Mouse (Mus musculus) left cerebral cortex, adult 18-20 months (tissue): ENCODE measurements at regions not wholly inside any gene's neighbourhood (a gene's known extent, or its start where the extent isn't known, plus 50 kb on each side); places are given as distances from the start of the nearest gene placed in this dataset.

Experiments used
- DNase-seq, 2 experiments: peaks; one replicate each; pipeline ENCODE4 v3.0.0; 2021 to 2022; ENCODE audit warnings: low spot score in 2 of 2, mixed read lengths in 1 of 2

DNA sequence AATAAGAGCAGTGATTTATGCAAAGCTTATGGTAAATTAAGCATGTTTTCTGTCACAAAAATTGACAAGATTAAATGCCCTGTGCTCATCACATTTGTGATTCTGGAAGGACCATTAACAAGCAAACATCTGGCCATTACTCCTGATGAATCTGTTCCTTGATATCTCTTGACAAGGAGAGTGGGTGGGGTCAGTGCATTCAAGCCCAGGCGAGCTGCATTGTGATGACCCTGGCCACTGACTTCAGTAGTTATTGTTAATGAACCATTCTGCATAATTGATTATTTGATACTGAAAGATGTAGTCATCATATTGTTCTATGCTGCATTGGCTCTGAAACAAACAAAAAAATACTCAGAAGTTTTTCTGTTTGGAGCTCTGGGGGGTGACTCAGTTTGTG lies 115.4 kb upstream of the Prmt6 start:
- no peak for DNase-seq

DNA sequence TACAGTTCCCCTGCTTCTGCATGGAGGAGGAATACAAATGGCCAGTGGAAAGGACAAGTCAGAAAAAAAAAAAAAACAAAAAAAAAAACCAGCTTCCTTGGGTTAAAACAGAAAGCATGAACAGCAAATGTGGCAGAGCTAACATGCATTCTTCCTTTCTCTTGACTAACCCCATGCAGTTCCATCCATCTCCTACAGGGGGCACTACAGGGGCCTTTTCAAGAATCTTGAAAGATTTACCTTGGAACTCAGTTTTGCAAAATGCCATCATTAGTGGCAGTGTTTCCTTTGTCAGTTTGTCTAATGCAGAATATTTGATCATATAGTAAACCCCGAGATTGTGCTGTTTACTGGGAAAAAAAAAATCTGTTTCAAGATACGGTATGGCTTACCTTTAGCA lies 111.1 kb upstream of the Prmt6 start:
- DNase-seq, result no peak

DNA sequence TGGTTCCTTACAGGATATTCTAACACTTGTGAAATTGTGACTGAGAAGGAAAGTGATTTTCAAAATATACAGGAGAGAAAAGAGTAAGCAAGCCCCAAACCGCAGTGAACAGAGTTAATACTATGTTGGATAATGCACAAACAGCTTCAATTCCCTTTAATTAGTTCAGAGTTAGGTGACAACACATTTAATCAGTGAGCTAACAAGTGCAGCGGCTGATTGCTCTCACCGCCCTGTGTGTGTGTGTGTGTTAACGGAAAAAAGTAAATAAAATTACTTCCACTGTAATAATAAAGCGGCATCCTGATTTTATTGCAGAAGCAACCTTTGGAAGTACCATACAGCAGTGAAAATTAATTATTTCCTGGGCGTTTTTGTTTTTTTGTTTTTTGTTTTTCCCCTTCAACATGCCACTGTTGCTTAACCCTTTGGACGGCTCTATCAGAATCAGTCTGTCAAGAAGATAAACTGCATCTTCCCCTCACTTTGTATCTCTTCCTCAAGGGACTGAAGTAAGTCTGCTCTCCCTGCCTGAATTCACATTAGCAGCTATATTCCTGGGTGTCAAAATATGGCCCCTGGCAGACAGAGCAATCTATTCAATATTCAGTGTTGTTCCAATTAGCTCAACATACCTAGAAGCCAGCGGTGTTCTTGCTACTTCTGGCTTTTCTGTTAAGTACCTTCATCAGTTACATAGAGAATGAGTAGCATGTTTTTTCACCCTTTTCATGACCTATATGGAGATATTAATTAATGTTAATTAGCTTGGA lies 106.2 kb upstream of the Prmt6 start:
- no peak for DNase-seq

DNA sequence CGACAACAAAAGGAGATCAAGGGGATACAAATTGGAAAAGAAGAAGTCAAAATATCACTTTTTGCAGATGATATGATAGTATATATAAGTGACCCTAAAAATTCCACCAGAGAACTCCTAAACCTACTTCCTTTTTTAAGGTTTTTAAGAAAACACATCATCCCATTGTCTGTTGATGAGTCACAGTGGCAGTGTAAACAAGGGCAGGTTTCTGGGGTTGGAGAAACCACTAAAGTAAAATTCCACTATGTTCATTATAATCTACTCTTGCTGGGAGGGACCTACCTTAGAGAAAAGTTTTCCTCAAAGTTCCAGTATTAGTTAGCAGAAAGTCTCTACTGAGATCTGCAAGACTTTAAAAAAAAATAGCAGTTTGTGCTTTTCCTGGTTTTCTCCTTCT lies 102.9 kb upstream of the Prmt6 start:
- no peak for DNase-seq

DNA sequence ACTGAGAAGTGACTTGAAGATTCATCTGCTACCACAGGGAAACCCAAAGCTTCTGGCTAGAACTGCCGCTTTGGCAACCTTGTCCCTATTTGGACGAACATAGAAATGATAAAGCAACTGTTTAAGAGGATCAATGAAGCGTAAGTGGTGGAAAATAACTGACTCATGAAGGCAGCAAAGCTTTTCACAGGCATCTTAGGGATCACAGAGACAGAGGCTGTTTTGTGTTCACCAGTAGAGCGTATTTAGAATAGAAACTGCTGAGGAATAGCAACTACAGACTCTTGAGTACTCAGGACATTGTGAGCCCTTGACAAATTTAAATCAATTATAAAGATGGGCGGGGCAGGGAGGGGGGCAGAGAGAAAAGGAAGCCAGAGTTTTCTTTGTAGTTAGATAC lies 99.3 kb upstream of the Prmt6 start:
- DNase-seq, result no peak

DNA sequence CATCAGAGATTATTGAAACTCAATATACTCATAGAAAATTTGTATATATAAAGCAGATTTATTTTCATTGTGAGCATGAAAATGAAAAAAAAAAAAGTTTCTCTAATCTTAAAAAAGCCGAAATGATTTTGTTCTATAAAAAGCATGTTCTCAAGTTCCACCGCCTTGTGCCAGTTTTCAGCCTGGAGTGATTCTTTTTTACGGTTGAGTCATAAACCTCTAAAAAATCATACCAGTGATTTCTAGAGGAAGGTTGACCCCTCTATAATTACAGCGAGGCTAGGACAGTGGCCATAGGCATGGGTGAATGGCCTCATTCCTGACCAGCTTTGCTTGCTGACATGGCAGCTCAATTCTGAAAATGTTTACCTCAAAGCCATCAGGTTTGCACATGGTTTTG lies 98.6 kb upstream of the Prmt6 start:
- DNase-seq, result peak in 1 of 2 experiments; percentile 12

DNA sequence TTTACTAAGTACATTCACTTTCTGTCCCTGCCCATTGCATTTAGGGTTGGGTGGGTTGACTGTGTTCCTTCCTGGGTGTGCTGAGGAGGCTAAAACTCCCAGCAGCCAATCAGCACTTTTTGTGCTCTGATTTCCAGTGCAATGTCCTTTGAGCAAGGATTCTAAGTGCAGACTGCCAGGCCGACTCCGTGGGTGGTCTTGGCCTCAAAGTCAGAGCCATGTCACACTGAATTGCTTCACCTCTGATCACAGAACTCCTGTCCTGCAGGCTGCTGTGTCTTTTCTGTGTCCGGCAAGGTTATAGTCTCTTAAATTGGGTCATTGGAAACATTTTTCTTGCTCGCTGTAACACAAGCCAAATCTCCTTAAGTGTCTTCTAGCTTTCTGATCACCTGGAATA lies 94.0 kb upstream of the Prmt6 start:
- DNase-seq, result no peak

DNA sequence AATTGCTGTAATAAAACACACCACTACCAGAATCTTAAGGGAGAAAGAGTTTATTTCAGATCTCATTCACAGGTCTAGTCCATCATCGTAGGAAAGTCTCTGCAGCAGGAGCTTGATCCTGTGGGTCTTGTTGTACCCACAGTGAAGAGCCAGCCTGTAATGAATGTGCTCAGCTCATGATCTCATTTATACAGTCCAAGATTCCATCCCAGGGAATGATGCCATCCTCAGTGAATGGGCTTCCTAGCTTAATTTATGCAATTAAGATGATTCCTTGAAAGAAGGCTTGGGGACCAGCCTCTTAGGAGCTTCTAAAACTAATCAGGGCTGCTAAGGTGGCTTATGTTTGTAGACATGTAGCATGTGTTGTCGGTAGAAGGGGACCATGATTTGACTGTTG lies 89.3 kb upstream of the Prmt6 start:
- no peak for DNase-seq

DNA sequence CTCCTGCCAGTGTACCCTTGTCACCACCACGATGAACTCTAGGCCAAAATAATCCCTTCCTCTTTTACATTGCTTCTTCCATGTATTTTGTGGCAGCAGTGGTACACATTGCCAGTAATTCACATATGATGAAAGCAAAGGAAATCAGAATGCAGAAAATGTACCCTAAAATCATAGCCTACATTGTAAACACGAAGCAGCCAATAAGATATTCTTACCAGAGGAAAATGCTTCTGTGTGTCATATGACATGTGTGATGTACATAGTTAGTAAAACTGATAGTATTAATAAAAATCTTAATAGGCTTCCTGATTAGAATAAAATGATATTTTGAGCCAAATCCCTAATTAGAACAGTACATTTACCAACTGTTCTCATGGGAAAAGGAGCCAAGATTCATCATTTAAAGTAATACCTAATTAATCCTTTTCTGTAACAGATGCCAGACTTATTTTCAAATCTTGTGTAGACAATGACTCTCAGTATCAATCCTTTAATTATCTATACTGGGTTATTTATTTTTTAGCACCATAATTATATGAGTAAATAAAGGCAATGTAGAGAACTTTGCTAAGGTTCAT lies 88.3 kb upstream of the Prmt6 start:
- no peak for DNase-seq

DNA sequence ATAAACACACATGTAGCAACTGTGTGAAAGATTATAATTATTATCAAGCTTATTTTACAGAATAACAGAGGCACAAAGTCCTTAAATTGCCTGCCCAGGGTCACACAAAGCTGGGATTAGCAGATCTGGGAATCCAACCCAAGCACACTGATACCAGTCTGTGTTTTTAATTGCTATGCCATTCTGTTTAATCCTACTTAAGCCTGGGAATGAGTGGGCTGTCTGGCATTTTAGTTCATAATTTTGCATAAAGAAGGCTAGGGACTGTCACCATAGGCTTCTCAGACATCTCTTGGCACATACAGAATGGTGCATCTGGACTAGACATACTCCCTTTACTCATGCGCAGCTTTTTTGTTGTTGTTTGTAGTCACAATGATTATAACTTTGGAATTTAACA lies 78.4 kb upstream of the Prmt6 start:
- DNase-seq, result no peak

DNA sequence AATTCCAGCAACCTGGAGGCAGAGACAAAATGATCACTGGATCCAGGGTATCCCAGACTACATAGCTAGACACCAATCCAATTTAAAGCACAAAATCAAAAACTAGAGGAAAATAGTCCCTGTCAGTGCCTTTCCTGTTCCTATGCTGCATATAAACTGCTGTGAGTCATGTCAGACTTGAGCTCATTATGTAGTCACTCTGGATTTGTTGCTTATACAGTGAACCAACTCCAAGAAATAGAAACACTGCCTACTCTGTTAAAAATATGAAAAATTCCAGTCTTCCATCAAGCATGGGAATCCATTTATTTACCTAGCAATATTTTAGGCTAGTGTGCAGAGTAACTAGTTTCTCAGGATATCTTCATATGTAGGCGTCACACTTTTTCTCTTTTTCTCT lies 59.5 kb upstream of the Prmt6 start:
- no peak for DNase-seq

DNA sequence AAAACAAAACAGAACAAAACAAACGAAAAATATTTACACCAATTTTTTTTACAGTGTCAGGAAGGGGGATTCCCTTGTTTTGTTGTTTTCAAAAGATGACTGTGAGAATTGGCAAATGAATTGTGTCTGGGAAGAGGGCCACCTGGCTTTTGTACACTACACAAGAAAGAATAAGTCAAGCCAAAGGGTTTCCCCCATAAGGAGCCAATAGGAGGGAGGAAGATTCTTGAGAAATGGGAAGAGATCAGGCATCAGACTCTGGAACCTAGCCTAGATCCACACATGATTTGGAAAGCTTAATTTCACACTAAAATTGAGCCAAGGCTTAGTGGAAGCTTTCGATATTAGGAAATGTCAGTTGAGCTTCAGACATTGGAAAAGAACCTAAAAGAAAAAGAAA lies 52.4 kb upstream of the Prmt6 start:
- no peak for DNase-seq
